Mouse (Mus musculus): ENCODE measurements around the gene Lalba.
"Not testable (repeated sequence)": the region's sequence is repeated elsewhere in the genome, so short reads cannot be mapped to it uniquely, and the experiment has no call there.

Gene Lalba

DNA sequence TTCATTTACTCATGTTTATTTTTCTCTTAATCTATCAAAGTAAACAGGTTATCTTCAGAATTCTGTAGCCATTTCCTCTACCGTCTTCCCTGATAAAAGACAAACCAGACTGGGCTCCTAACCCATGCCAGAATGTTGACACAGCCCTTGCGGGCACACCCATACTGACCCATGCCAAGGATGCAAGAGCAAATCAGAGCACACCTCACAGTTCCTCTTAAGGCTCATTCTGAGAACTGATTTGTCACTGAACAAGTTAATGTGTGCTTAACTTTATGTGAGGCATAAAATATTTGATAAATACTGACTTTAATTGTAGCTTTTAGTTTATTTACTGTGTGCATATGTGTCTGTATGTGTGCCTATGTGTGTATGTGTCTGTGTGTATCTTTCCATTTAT, 8.8 kb upstream of the Lalba start:
- no peak for DNase-seq (ENCODE audit: low spot score)

DNA sequence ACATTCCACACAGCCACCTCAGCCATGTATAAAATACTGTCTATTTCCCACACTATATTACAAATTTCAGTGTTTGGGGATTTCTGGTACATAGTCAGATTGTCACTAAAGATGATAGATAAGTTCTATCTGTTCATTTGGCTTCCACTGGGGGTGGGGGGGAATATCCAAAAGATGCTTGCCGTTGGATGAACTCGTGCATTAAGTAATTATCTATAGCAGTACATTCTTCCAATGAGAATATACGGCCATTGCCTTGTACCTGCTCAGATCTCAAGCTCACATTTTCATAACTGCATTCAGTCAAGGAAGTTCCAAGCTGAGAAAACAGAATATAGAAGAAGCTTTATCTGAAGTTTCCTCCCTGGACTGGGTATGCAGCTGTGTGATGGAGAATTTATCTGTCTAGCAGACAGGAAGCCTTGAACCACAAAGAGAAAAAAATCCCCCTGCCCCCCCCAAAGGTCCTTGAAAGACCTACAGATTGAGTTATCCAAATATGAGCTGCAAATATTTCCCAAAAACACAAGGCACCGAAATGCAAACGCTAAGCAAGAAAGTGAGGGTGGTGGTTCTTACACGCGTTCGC, 4.0 kb upstream of the Lalba start:
- no peak for DNase-seq (ENCODE audit: low spot score)

GRCm38 (mm10) chr15:98483907-98484886, 1.7 kb upstream of the Lalba start:
- DNase-seq (ENCODE audit: low spot score): peak; percentile 9

GRCm38 (mm10) chr15:98479568-98480102, 2.9 kb downstream of the Lalba start:
- DNase-seq (ENCODE audit: low spot score): no peak

- no peak for DNase-seq (ENCODE audit: low spot score)
These were observed 6.2 kb downstream of the Lalba start for GRCm38 (mm10) chr15:98476281-98476680.

GRCm38 (mm10) chr15:98475382-98475781, 7.1 kb downstream of the Lalba start:
- DNase-seq (ENCODE audit: low spot score): no peak

- no peak for DNase-seq (ENCODE audit: low spot score)
These were observed 7.6 kb downstream of the Lalba start for GRCm38 (mm10) chr15:98474958-98475357.

DNA sequence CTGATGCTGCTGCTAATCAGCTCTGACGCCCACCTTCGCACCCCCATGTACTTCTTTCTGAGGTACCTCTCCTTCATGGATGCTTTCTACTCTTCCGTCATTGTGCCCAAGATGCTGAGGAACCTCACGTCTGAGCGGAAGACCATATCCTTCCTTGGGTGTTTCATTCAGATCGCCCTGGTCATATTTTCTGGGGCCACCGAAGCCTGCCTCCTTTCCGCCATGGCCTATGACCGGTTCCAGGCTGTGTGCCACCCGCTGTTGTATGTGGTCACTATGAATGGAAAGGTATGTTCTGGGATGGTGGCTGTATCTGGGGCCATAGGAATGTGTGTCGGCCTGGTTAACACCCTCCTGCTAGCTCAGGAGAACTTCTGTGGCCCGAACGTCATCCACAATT, 11.0 kb downstream of the Lalba start:
- DNase-seq (ENCODE audit: low spot score): no peak

GRCm38 (mm10) chr15:98469596-98469995, 12.9 kb downstream of the Lalba start, which contains the start of gene OR5BS1P:
OR5BS1P (plus strand) TSS chr15:98469896.
- DNase-seq (ENCODE audit: low spot score): no peak

GRCm38 (mm10) chr15:98452288-98452687, 30.2 kb downstream of the Lalba start, which contains the start of gene Olfr281:
Olfr281 (plus strand) TSS chr15:98452588.
- no peak for DNase-seq (ENCODE audit: low spot score)

GRCm38 (mm10) chr15:98448521-98448920, 34.0 kb downstream of the Lalba start:
- DNase-seq (ENCODE audit: low spot score): no peak

DNA sequence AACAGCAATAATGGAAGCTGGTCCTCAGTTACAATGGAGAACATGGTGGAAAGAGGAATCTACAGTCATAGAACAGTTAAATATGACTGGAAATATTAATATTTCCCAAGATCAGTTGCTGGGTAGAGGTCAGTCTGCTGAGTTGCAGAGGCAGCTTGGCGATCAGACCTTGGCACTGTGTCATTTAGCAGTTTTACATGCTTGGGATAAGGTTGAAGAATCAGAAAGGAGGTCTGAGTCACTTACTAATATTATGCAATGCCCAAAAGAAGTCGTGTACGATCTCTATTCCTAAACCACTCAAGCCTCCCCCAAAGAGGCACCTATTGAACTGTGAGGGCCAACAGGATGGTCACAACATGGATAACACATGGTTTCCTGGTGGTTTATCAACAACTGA, 38.0 kb downstream of the Lalba start:
- no peak for DNase-seq (ENCODE audit: low spot score)

DNA sequence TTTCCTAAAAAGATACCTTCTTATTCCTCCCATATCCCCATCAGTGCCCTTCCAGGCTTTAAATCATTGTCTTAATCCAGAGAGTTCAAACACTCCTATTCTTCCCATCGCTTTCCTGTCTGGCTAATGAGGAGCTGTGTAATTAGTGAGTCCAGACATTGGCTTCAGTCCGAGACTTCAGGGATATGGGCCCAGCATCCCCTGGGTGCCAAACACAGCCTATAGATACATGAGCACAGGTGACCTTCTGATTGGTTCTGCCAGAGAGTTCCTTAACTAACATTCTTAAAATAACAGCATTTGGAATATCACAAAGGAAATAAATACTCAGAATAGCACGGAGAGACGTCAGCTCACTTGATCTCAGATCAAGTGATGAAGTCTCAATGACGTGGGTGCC, 51.6 kb downstream of the Lalba start, which contains the start of gene Olfr282:
TSS of gene Olfr282 (plus strand) at position 301 of the 400 bp plus-strand sequence.
- not testable (repeated sequence) for DNase-seq (ENCODE audit: low spot score)
